Mouse (Mus musculus) hindbrain, embryonic 12.5 days (tissue): ENCODE measurements around the gene Dtnbp1. TPM values are rescaled to one million over a fixed set of nuclear protein-coding genes. Genes with fewer than 3 reads are reported as not detected.

Experiments
- ATAC-seq: fragments of 200-750 bp; cut with Nextera tagmentation; 2 replicates; pipeline ENCODE4 v1.8.0; 2017; ENCODE audit warnings: moderate TSS enrichment; ENCODE audit not compliant: low FRiP score
- H3K27ac ChIP-seq: fragments of 300-500 bp; sonication (generic); 2 replicates; pipeline ENCODE4 v1.5.1; 2016; ENCODE audit warnings: mild to moderate bottlenecking
- H3K27me3 ChIP-seq: fragments of 300-500 bp; sonication (generic); 2 replicates; pipeline ENCODE4 v1.6.1; 2016; ENCODE audit warnings: mild to moderate bottlenecking
- H3K36me3 ChIP-seq: fragments of 300-500 bp; sonication (generic); 2 replicates; pipeline ENCODE4 v1.6.1; 2016; ENCODE audit warnings: mild to moderate bottlenecking
- H3K4me1 ChIP-seq: fragments of 300-500 bp; sonication (generic); 2 replicates; pipeline ENCODE4 v1.6.1; 2016
- H3K4me2 ChIP-seq: fragments of 300-500 bp; sonication (generic); replicated peaks from 2 replicates; pipeline ENCODE4 v1.6.1; 2016; ENCODE audit warnings: mild to moderate bottlenecking
- H3K4me3 ChIP-seq: fragments of 300-500 bp; sonication (generic); 2 replicates; pipeline ENCODE4 v1.5.1; 2016; ENCODE audit warnings: mild to moderate bottlenecking
- H3K9ac ChIP-seq: fragments of 300-500 bp; sonication (generic); 2 replicates; pipeline ENCODE4 v1.6.1; 2016; ENCODE audit warnings: mild to moderate bottlenecking, moderate library complexity
- H3K9me3 ChIP-seq: fragments of 300-500 bp; sonication (generic); replicated peaks from 2 replicates; pipeline ENCODE4 v1.6.1; 2016; ENCODE audit warnings: mild to moderate bottlenecking
- WGBS: fragments of 180-500 bp; shearing (Covaris S2); methylation state at CpG from one replicate; pipeline ENCODE4 v1.1.7; 2016; 5-methylcytosine and 5-hydroxymethylcytosine counted together
- polyA plus RNA-seq: library from polyadenylated mRNA; unstranded; fragments of >200 nt; fragmentation: Nextera tagmentation; extraction: Ambion mirVana; gene quantifications from 2 replicates; pipeline ENCODE4 v1.2.1, GENCODE M21; 2016

Dtnbp1 gene
- polyA plus RNA-seq, 1 experiment from 2014 or later = 81.6 TPM

GRCm38 (mm10) chr13:44915382-44915781 is 86.6 kb downstream of the Dtnbp1 start:
- Histone ChIP-seq H3K27me3 (no peaks in the 10 kb centered on the region), H3K4me1 (no peaks in the 10 kb centered on the region), H3K9ac (no peak overlapping the region), H3K36me3 (peaks cover 99% of the 10 kb centered on the region), H3K4me3 (no peak overlapping the region), H3K27ac (no peak overlapping the region), H3K4me2 (no peak overlapping the region), H3K9me3 (no peaks in the 10 kb centered on the region)
- no peak for ATAC-seq
- 97% methylated on average over 5 of the region's 5 CpGs for WGBS

GRCm38 (mm10) chr13:44913560-44913959 is 88.4 kb downstream of the Dtnbp1 start:
- Histone ChIP-seq H3K4me1 (no peaks in the 10 kb centered on the region), H3K27ac (no peak overlapping the region), H3K4me3 (no peak overlapping the region), H3K9me3 (no peaks in the 10 kb centered on the region), H3K4me2 (no peak overlapping the region), H3K9ac (no peak overlapping the region), H3K27me3 (no peaks in the 10 kb centered on the region), H3K36me3 (peaks cover 95% of the 10 kb centered on the region)
- no peak for ATAC-seq
- 70% methylated on average over 7 of the region's 7 CpGs for WGBS

- H3K27ac ChIP-seq = no peak overlapping the region
- H3K4me2 ChIP-seq = no peak overlapping the region
- WGBS = 78% methylated on average over 2 of the region's 2 CpGs
- ATAC-seq = no peak
- no peak overlapping the region for H3K4me3 ChIP-seq
- no peak overlapping the region for H3K9ac ChIP-seq
- H3K27me3 ChIP-seq = no peaks in the 10 kb centered on the region
- H3K4me1 ChIP-seq = peaks cover 4% of the 10 kb centered on the region
- no peaks in the 10 kb centered on the region for H3K9me3 ChIP-seq
- H3K36me3 ChIP-seq = peaks cover 95% of the 10 kb centered on the region
Measured at GRCm38 (mm10) chr13:44912851-44913250, 89.1 kb downstream of the Dtnbp1 start.

- Histone ChIP-seq H3K27me3 (no peaks in the 10 kb centered on the region), H3K4me2 (no peak overlapping the region), H3K9ac (no peak overlapping the region), H3K9me3 (no peaks in the 10 kb centered on the region), H3K27ac (no peak overlapping the region), H3K4me1 (peaks cover 19% of the 10 kb centered on the region), H3K4me3 (no peak overlapping the region), H3K36me3 (peaks cover 87% of the 10 kb centered on the region)
- 12% methylated on average over 1 of the region's 1 CpGs for WGBS
- ATAC-seq = no peak
Measured at GRCm38 (mm10) chr13:44908790-44909189, 93.2 kb downstream of the Dtnbp1 start.

GRCm38 (mm10) chr13:44907702-44908101 is 94.2 kb downstream of the Dtnbp1 start:
- Histone ChIP-seq H3K9ac (no peak overlapping the region), H3K27ac (peak overlapping the region; percentile 31), H3K4me2 (no peak overlapping the region), H3K4me3 (no peak overlapping the region), H3K36me3 (peaks cover 85% of the 10 kb centered on the region), H3K9me3 (no peaks in the 10 kb centered on the region), H3K4me1 (peaks cover 19% of the 10 kb centered on the region), H3K27me3 (no peaks in the 10 kb centered on the region)
- peak; percentile 72 for ATAC-seq
- WGBS = 43% methylated on average over 6 of the region's 6 CpGs

- peaks cover 79% of the 10 kb centered on the region for H3K36me3 ChIP-seq
- 87% methylated on average over 11 of the region's 11 CpGs for WGBS
- no peak for ATAC-seq
Measured at GRCm38 (mm10) chr13:44906141-44906540, 95.8 kb downstream of the Dtnbp1 start.

GRCm38 (mm10) chr13:44904271-44904670 is 97.7 kb downstream of the Dtnbp1 start:
- Histone ChIP-seq H3K27me3 (no peaks in the 10 kb centered on the region), H3K4me2 (no peak overlapping the region), H3K4me3 (no peak overlapping the region), H3K36me3 (peaks cover 68% of the 10 kb centered on the region), H3K27ac (no peak overlapping the region), H3K9ac (no peak overlapping the region), H3K9me3 (no peaks in the 10 kb centered on the region), H3K4me1 (peaks cover 19% of the 10 kb centered on the region)
- 78% methylated on average over 1 of the region's 1 CpGs for WGBS
- no peak for ATAC-seq

More at GRCm38 (mm10) chr13:44906141-44906540, 95.8 kb downstream of the Dtnbp1 start:
- Histone ChIP-seq H3K27ac (no peak overlapping the region), H3K4me1 (peaks cover 19% of the 10 kb centered on the region), H3K4me2 (no peak overlapping the region), H3K27me3 (no peaks in the 10 kb centered on the region), H3K9me3 (no peaks in the 10 kb centered on the region), H3K4me3 (no peak overlapping the region), H3K9ac (no peak overlapping the region)

- Histone ChIP-seq H3K4me1 (peaks cover 19% of the 10 kb centered on the region), H3K27ac (no peak overlapping the region), H3K9me3 (no peaks in the 10 kb centered on the region), H3K4me2 (no peak overlapping the region), H3K36me3 (peaks cover 71% of the 10 kb centered on the region), H3K4me3 (no peak overlapping the region), H3K27me3 (no peaks in the 10 kb centered on the region), H3K9ac (no peak overlapping the region)
- no peak for ATAC-seq
Measured at GRCm38 (mm10) chr13:44903416-44903815, 98.5 kb downstream of the Dtnbp1 start.

- 97% methylated on average over 6 of the region's 6 CpGs for WGBS
- no peak overlapping the region for H3K4me3 ChIP-seq
- H3K36me3 ChIP-seq = peaks cover 71% of the 10 kb centered on the region
- peaks cover 10% of the 10 kb centered on the region; the same call in 1 of the 2 replicates for H3K4me1 ChIP-seq
- no peak overlapping the region for H3K4me2 ChIP-seq
- H3K27ac ChIP-seq = no peak overlapping the region
- H3K9ac ChIP-seq = no peak overlapping the region
- no peaks in the 10 kb centered on the region for H3K27me3 ChIP-seq
- ATAC-seq = no peak
- H3K9me3 ChIP-seq = no peaks in the 10 kb centered on the region
Measured at GRCm38 (mm10) chr13:44902299-44902698, 99.6 kb downstream of the Dtnbp1 start.

GRCm38 (mm10) chr13:44896211-44896610 is 105.7 kb downstream of the Dtnbp1 start:
- H3K9ac ChIP-seq = no peak overlapping the region
- ATAC-seq = no peak
- 0 out of 2 replicates have a peak, but pooled peaks cover 2% of the 10 kb centered on the region for H3K4me1 ChIP-seq
- H3K27ac ChIP-seq = no peak overlapping the region
- H3K27me3 ChIP-seq = no peaks in the 10 kb centered on the region
- no peaks in the 10 kb centered on the region for H3K9me3 ChIP-seq
- H3K4me3 ChIP-seq = no peak overlapping the region
- H3K36me3 ChIP-seq = peaks cover 37% of the 10 kb centered on the region
- 96% methylated on average over 12 of the region's 12 CpGs for WGBS
- no peak overlapping the region for H3K4me2 ChIP-seq

- ATAC-seq = no peak
Measured at GRCm38 (mm10) chr13:44891813-44892730, 109.9 kb downstream of the Dtnbp1 start.

GRCm38 (mm10) chr13:44890612-44891011 is 111.3 kb downstream of the Dtnbp1 start:
- no peaks in the 10 kb centered on the region for H3K27me3 ChIP-seq
- no peak overlapping the region for H3K4me2 ChIP-seq
- H3K4me1 ChIP-seq = 0 out of 2 replicates have a peak, but pooled peaks cover 2% of the 10 kb centered on the region
- H3K36me3 ChIP-seq = no peaks in the 10 kb centered on the region; the same call in 1 of the 2 replicates
- no peak overlapping the region for H3K4me3 ChIP-seq
- no peak for ATAC-seq
- H3K9ac ChIP-seq = no peak overlapping the region
- H3K27ac ChIP-seq = no peak overlapping the region
- WGBS = 66% methylated on average over 2 of the region's 2 CpGs
- no peaks in the 10 kb centered on the region for H3K9me3 ChIP-seq

More at GRCm38 (mm10) chr13:44891813-44892730, 109.9 kb downstream of the Dtnbp1 start:
- 66% methylated on average over 5 of the region's 5 CpGs for WGBS
- H3K4me1 ChIP-seq = 0 out of 2 replicates have a peak, but pooled peaks cover 2% of the 10 kb centered on the region
- no peak overlapping the region for H3K4me2 ChIP-seq
- no peak overlapping the region for H3K4me3 ChIP-seq
- no peak overlapping the region for H3K9ac ChIP-seq
- no peaks in the 10 kb centered on the region for H3K27me3 ChIP-seq
- no peak overlapping the region for H3K27ac ChIP-seq
- no peaks in the 10 kb centered on the region for H3K9me3 ChIP-seq
- H3K36me3 ChIP-seq = peaks cover 10% of the 10 kb centered on the region
